15 mouse cellular contexts compared by ENCODE assay signal in the genomic region with DNA sequence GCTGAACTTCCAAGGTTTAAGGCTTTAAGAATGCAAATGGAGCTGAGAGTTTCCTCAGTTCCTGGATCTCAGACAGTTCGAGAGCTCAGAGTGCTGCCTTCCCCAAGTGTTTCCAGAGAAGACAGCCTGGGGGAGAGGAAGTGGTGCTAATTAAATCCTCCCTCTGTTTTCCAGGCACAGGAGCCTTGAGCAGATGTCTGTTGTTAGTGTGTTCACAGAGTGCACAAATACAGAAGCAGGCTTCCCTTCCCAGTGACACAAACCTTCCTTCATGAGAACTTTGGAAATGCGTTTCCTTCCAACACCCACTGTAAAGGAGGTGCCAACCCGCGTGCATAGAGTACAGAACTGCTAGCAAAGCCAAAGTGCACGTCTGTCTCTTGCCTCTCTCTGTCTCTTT. TPM values are rescaled to one million over a fixed set of nuclear protein-coding genes. Genes with fewer than 3 reads are reported as not detected.
DNase-seq lines count a peak whose midpoint lies in the region.
"Had no signal": no experiment of that assay in that cellular context is flagged by ENCODE, and none has a peak within 500 bp of the region (broad histone marks: within the 10 kb centered on the region; RNA-seq: fewer than 3 reads in every experiment).

No protein-coding gene starts in this region.

- peak; percentile 55 for DNase-seq in brain, embryonic 18.5 days (ENCODE audit: low read depth, low spot score)
- peak; percentile 32 to 45 for DNase-seq in frontal cortex, postnatal 14 days (ENCODE audit: low spot score in 2 of 2)
- DNase-seq in left cerebral cortex, adult 18-20 months (ENCODE audit: low spot score in 2 of 2): peak; percentile 57 to 70
- peak; percentile 9 for DNase-seq in right cerebral cortex, postnatal 14 days
- no peak for DNase-seq in heart, postnatal 25 days (ENCODE audit: low spot score)
- no peak for DNase-seq in urinary bladder, adult 2 months (ENCODE audit: low spot score)
- DNase-seq in neural tube, embryonic 10.5 days (ENCODE audit: extremely low spot score, low spot score): no peak
- DNase-seq: cerebellum, postnatal 14 days; heart, postnatal 4 days had no signal

- intact Hi-C loops in heart, postnatal 25 days (cut with DNase I): no loop called here

RNA-seq across cellular contexts. Expression of gene Tprg, which starts 27.4 kb away (rescaled TPM):
- total RNA-seq in left cerebral cortex, adult 18-20 months (2021): not detected
- not detected for total RNA-seq in heart, postnatal 25 days (2021)
- polyA plus RNA-seq in urinary bladder, adult 2 months (2012; rRNA removed): 0.78 and 1.0 TPM in 2 replicates
- total RNA-seq: granulocyte monocyte progenitor cell, adult 5-6 weeks; heart, postnatal 4 days; monocyte, adult 5-6 weeks had no signal
- polyA plus RNA-seq: intestine, embryonic 15.5 days; limb, embryonic 10.5 days; liver, embryonic 16.5 days; macrophage had no signal

Comparison
In these comparisons a context has a peak if more than half of its experiments do, and no peak if none do; other contexts are left out.
1. DNase-seq: peak in brain, embryonic 18.5 days (single experiment), frontal cortex, postnatal 14 days (2 of 2), left cerebral cortex, adult 18-20 months (2 of 2) and right cerebral cortex, postnatal 14 days (single experiment); none in heart, postnatal 25 days (single experiment), urinary bladder, adult 2 months (single experiment) and neural tube, embryonic 10.5 days (single experiment).